Mouse (Mus musculus) kidney, embryonic 15.5 days (tissue): ENCODE measurements at regions not wholly inside any gene's neighbourhood (a gene's known extent, or its start where the extent isn't known, plus 50 kb on each side); places are given as distances from the start of the nearest gene placed in this dataset.

Experiments
- ATAC-seq: fragments of 200-750 bp; cut with Nextera tagmentation; replicated peaks from 2 replicates; pipeline ENCODE4 v1.8.0; 2017; ENCODE audit warnings: moderate TSS enrichment; ENCODE audit not compliant: low FRiP score
- H3K27ac ChIP-seq: fragments of 300-500 bp; sonication (generic); 2 replicates; pipeline ENCODE4 v1.5.1; 2015; ENCODE audit warnings: mild to moderate bottlenecking, inconsistent platforms
- H3K27me3 ChIP-seq: fragments of 300-500 bp; sonication (generic); 2 replicates; pipeline ENCODE4 v1.6.1; 2015; ENCODE audit warnings: inconsistent platforms
- H3K36me3 ChIP-seq: fragments of 300-500 bp; sonication (generic); 2 replicates; pipeline ENCODE4 v1.6.1; 2015; ENCODE audit warnings: inconsistent platforms
- H3K4me1 ChIP-seq: fragments of 300-500 bp; sonication (generic); 2 replicates; pipeline ENCODE4 v1.6.1; 2015; ENCODE audit warnings: inconsistent platforms
- H3K4me2 ChIP-seq: fragments of 300-500 bp; sonication (generic); 2 replicates; pipeline ENCODE4 v1.6.1; 2015; ENCODE audit warnings: moderate library complexity, mild to moderate bottlenecking, inconsistent platforms
- H3K4me3 ChIP-seq: fragments of 300-500 bp; sonication (generic); replicated peaks from 2 replicates; pipeline ENCODE4 v1.5.1; 2015; ENCODE audit warnings: mild to moderate bottlenecking, inconsistent platforms
- H3K9ac ChIP-seq: fragments of 300-500 bp; sonication (generic); 2 replicates; pipeline ENCODE4 v1.6.1; 2015; ENCODE audit warnings: mild to moderate bottlenecking, inconsistent platforms
- H3K9me3 ChIP-seq: fragments of 300-500 bp; sonication (generic); replicated peaks from 2 replicates; pipeline ENCODE4 v1.6.1; 2016; ENCODE audit warnings: inconsistent platforms
- WGBS: fragments of 180-500 bp; shearing (Covaris S2); methylation state at CpG from one replicate; pipeline ENCODE4 v1.1.7; 2015; ENCODE audit warnings: mixed read lengths; 5-methylcytosine and 5-hydroxymethylcytosine counted together

DNA sequence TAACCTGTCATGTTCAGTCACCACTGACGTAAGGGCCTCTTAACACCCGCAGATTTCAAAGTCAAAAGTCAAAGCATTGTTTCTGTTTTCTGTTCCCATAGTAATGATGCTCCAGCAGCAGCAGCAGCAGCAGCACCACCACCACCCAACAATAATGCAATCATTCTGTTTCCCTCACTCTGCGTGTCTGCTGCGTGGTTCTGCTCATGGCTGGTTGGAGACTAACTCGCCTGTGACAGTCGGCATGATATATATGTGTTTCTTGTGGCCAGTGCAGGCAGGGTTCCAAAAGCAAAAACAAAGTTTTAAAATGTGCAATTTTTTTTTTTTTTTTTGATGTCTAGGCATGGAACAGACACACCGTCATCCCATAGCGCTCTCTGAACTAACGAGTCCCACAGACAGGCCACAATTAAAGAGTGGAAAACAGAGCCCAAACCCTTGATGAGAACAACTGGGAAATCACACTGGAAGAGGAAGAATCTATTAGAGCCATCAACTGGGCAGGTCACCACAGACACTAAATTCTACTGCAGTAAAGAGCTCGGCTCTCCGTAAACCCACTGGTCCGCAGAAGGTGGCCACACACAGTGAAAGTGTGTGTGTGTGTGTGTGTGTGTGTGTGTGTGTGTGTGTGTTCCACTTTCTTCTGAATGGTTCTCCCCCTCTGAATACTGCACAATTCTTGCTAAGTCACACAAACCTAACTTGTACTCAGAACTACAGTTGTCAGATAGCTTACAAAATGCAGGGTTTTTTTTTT, 169.0 kb upstream of the Fat1 start:
- peaks cover 12% of the 10 kb centered on the region for H3K4me1 ChIP-seq
- ATAC-seq = peak; percentile 79
- WGBS = 17% methylated on average over 12 of the region's 12 CpGs
- H3K9ac ChIP-seq = no peak overlapping the region
- H3K4me2 ChIP-seq = peak overlapping the region; percentile 36
- H3K9me3 ChIP-seq = no peaks in the 10 kb centered on the region
- H3K4me3 ChIP-seq = no peak overlapping the region
- H3K36me3 ChIP-seq = no peaks in the 10 kb centered on the region
- H3K27me3 ChIP-seq = no peaks in the 10 kb centered on the region
- H3K27ac ChIP-seq = no peak overlapping the region

DNA sequence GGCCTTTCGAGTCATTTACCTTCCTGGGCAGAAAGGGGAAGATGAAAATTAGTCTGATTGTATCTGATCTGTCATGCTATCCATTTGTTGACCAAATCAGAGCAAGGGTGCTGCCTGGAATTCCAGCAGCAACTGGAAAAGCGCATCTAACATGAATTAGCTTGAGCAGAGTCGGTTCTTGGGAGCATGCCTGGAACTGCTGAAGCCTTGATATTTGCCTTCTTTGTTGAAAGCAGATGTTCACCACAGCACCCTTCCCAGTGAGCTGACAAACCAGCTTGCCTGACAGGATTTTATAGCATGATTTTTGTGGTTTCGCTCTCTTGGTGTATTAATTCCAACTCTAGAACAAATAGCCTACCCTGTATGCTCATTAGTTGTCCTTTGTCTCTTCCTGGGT, 168.0 kb upstream of the Fat1 start:
- Histone ChIP-seq H3K4me3 (no peak overlapping the region), H3K27ac (no peak overlapping the region), H3K27me3 (no peaks in the 10 kb centered on the region), H3K4me1 (peaks cover 12% of the 10 kb centered on the region), H3K36me3 (no peaks in the 10 kb centered on the region), H3K4me2 (no peak overlapping the region), H3K9me3 (no peaks in the 10 kb centered on the region), H3K9ac (no peak overlapping the region)
- ATAC-seq = no peak
- WGBS = 67% methylated on average over 4 of the region's 4 CpGs

DNA sequence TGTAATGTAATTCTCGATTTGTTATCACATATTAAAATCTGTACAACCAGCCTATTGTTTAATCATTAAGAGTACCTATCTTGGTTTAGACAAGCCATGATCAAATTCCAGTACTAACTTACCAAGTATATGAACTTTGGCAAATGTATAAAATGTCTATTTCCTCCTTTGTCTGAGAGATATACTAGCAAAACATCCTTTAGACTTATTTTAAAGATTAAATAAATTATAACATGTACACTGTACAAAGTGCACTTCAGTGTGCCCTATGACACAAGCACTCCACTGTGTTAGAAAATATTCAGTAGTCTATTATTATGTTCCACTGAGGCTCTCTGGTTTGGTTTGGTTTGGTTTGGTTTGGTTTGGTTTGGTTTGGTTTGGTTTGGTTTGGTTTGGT, 156.0 kb upstream of the Fat1 start:
- Histone ChIP-seq H3K4me2 (no peak overlapping the region), H3K27me3 (no peaks in the 10 kb centered on the region), H3K4me3 (no peak overlapping the region), H3K9ac (no peak overlapping the region), H3K36me3 (no peaks in the 10 kb centered on the region), H3K9me3 (no peaks in the 10 kb centered on the region), H3K4me1 (0 out of 2 replicates have a peak, but pooled peaks cover 4% of the 10 kb centered on the region), H3K27ac (no peak overlapping the region)
- ATAC-seq = no peak
- 74% methylated on average over 1 of the region's 1 CpGs for WGBS

DNA sequence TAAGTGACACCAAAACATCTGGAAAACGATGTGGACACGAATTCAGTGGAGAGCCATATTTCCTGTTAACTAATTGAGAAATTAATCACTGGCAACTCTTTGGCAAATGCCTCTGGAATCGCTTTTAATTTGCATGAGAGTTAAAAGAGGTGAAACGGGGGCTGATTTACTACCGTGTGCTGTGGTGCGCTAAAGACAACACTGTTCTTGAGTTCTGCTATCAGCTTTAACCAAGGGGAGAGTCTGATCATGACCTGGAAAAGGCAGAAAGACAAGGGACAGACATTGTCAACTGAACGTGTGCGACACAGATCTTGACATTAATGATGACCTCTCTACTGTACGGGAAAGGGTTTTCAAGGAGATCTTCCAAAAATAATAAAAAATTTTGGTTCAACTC, 152.8 kb upstream of the Fat1 start:
- H3K9ac ChIP-seq = no peak overlapping the region
- no peak overlapping the region for H3K4me2 ChIP-seq
- peaks cover 4% of the 10 kb centered on the region; the same call in 1 of the 2 replicates for H3K4me1 ChIP-seq
- H3K27me3 ChIP-seq = no peaks in the 10 kb centered on the region
- no peaks in the 10 kb centered on the region for H3K9me3 ChIP-seq
- H3K4me3 ChIP-seq = no peak overlapping the region
- H3K36me3 ChIP-seq = no peaks in the 10 kb centered on the region
- ATAC-seq = peak; percentile 83
- no peak overlapping the region for H3K27ac ChIP-seq
- WGBS = 20% methylated on average over 9 of the region's 9 CpGs

DNA sequence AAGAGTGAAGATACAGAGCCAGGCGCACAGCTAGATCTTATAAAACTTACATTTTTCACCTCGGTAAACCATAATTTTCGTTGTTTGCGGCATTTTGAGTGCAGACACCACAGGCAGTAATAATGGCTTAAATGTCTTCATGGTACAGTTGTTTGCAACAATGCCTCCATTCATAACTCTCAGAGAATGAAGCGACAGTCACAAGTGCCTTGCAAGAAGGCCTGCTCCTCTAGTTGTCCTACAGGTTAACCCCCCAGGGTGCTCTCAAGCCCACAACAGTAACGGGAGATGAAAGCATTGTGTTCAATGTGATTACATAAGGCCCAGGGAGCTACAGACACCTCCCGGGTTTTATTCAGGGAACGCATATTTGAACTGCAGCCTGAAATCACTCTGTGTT, 150.1 kb upstream of the Fat1 start:
- Histone ChIP-seq H3K4me2 (no peak overlapping the region), H3K27me3 (no peaks in the 10 kb centered on the region), H3K9me3 (no peaks in the 10 kb centered on the region), H3K4me1 (peaks cover 10% of the 10 kb centered on the region), H3K36me3 (no peaks in the 10 kb centered on the region), H3K27ac (no peak overlapping the region), H3K4me3 (no peak overlapping the region), H3K9ac (no peak overlapping the region)
- WGBS = 82% methylated on average over 8 of the region's 8 CpGs
- no peak for ATAC-seq

DNA sequence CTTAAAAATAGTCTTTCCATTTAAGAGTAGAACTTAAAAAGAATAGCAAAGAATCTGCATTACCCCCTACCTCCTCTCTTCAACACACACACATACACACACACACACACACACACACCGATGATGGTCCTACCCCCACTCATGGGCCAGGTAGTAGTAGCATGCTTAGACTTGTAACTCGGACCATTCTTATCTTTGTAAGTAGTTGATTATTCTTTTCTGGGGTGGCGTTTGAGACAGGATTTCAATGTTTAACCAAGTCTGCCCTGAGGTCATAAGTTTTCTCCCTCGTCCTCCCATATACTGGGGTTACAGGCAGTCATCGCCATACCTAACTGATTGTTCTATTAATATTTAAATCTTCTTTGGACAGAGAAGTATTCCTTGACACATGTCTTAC, 148.5 kb upstream of the Fat1 start:
- Histone ChIP-seq H3K4me3 (no peak overlapping the region), H3K27ac (no peak overlapping the region), H3K36me3 (no peaks in the 10 kb centered on the region), H3K4me1 (peaks cover 10% of the 10 kb centered on the region), H3K27me3 (no peaks in the 10 kb centered on the region), H3K4me2 (no peak overlapping the region), H3K9me3 (no peaks in the 10 kb centered on the region), H3K9ac (no peak overlapping the region)
- ATAC-seq = no peak
- 49% methylated on average over 5 of the region's 5 CpGs for WGBS

DNA sequence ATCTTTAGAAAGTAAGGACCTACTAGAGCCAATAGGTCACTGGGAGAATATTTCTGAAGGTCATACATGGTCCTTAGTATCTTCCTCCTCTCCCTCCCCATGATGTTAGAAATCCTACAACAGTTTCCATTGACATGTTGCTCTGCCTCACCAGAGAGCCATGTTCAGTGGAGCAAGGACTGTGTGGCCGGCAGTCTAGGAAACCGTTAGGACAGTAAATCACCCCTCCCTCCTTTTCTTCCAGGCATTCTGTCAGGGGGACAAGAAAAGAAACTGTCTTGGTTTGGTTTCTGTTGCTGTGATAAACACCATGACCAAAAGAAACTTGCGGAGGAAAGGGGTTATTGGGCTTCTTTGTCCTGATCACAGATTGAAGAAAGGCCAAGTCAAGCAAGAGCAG, 147.0 kb upstream of the Fat1 start:
- H3K9me3 ChIP-seq = no peaks in the 10 kb centered on the region
- 39% methylated on average over 3 of the region's 3 CpGs for WGBS
- H3K36me3 ChIP-seq = no peaks in the 10 kb centered on the region
- H3K4me2 ChIP-seq = no peak overlapping the region
- H3K9ac ChIP-seq = no peak overlapping the region
- H3K4me1 ChIP-seq = peaks cover 6% of the 10 kb centered on the region
- no peaks in the 10 kb centered on the region for H3K27me3 ChIP-seq
- 0 out of 2 replicates have a peak, but pooled peaks have one; percentile 46 for ATAC-seq
- no peak overlapping the region for H3K4me3 ChIP-seq
- H3K27ac ChIP-seq = no peak overlapping the region

DNA sequence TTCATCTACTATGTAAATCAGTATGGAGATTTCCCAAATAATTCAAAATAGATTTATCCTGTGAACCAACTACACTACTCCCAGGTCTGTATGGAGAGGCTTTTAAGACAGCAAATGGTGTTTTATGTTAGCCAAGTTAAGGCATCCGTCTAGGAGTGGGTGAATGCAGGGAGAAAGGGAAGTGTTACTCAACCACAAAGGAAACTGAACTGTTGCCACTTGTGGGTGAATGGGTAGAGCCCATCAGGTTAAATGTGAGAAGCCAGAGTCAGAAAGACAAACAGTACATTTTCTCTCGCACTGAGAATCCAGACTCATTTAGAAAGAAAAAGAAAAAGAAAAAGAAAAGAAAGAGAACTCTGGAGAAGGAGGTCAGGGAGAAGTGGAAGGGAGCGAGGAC, 135.7 kb upstream of the Fat1 start:
- Histone ChIP-seq H3K9ac (no peak overlapping the region), H3K4me2 (no peak overlapping the region), H3K9me3 (no peaks in the 10 kb centered on the region), H3K4me1 (peaks cover 28% of the 10 kb centered on the region), H3K27me3 (no peaks in the 10 kb centered on the region), H3K36me3 (no peaks in the 10 kb centered on the region), H3K4me3 (no peak overlapping the region), H3K27ac (no peak overlapping the region)
- WGBS = 81% methylated on average over 3 of the region's 3 CpGs
- ATAC-seq = no peak

DNA sequence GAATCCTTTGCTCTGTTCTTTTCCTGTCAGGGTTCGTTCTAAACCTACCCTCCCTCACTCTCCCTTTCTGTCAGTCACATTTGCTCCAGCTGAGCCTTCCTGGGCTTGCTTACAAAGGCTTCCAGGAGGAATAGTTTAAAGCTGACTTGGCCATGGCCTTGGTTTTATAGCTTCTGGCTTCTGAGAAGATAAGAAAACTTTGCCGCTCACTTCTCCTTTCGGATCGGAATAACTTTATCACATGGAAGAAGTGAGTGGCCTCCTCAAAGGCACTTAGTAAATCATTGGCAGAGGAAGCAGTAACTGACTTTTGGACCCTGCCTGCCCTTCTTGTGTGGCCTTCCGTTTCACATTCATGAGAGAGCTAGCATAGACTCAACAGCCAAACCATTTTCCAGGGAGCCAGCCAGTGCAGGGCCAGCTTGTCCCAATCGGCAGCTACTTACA, 134.4 kb upstream of the Fat1 start:
- Histone ChIP-seq H3K4me1 (peaks cover 28% of the 10 kb centered on the region), H3K4me3 (no peak overlapping the region), H3K27me3 (no peaks in the 10 kb centered on the region), H3K36me3 (no peaks in the 10 kb centered on the region), H3K9me3 (no peaks in the 10 kb centered on the region; the same call in 1 of the 2 replicates), H3K4me2 (no peak overlapping the region; the same call in 1 of the 2 replicates), H3K27ac (peak overlapping the region; percentile 80), H3K9ac (no peak overlapping the region)
- peak; percentile 71 for ATAC-seq
- WGBS = 4% methylated on average over 6 of the region's 6 CpGs

DNA sequence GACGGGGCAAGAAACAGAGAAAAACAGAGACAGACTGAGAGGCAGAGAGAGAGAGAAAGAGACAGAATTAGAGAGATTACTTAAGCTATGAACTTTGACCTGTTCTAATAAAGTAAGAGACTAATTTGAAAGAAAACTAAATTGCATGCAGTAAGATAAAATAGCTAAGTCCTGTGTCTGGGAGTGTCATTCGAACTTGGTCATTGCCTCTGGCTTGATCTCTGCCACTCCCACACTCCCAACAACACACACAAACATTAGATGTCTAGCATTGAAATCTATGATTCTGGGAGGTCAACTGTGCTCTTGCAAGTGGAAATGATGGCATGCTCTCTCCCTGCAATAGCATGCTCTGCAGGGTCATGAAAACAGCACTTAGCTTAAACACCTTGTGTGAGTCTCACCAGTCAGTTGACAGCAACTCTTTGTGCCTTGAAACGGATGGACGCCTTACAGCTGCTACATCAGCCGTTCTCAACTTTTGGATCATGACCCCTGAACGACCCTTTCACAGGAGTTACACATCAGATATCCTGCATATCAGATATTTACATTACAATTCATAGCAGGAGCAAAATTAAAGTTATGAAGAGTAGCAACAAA, 133.5 kb upstream of the Fat1 start:
- Histone ChIP-seq H3K36me3 (no peaks in the 10 kb centered on the region), H3K4me3 (no peak overlapping the region), H3K4me1 (peaks cover 28% of the 10 kb centered on the region), H3K27me3 (no peaks in the 10 kb centered on the region), H3K4me2 (no peak overlapping the region), H3K27ac (peak overlapping the region; percentile 80), H3K9me3 (no peaks in the 10 kb centered on the region; the same call in 1 of the 2 replicates), H3K9ac (no peak overlapping the region)
- peak; percentile 71 for ATAC-seq
- WGBS = 21% methylated on average over 6 of the region's 6 CpGs

DNA sequence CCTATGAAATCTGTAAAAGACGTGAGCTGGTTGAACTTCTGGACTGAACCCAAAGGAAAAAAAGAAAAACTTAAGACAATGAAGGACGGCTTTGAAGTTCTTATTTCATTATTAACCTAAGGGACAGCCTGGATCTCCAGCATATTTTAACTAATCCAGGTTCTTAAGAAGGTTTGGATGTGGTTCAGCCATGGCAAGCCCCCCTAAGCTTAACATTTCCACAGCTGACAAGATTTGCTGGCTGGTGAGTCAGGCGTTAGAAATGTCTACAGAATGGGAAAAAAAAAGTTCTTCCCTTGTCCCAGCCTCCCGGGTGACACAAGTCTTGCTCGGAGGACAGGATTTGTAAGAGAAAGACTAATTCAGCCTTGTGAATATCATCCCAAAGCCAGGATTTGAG, 132.9 kb upstream of the Fat1 start:
- peaks cover 28% of the 10 kb centered on the region for H3K4me1 ChIP-seq
- H3K36me3 ChIP-seq = no peaks in the 10 kb centered on the region
- no peak overlapping the region for H3K4me3 ChIP-seq
- H3K4me2 ChIP-seq = no peak overlapping the region
- H3K9me3 ChIP-seq = no peaks in the 10 kb centered on the region; the same call in 1 of the 2 replicates
- ATAC-seq = no peak
- H3K27me3 ChIP-seq = no peaks in the 10 kb centered on the region
- peak overlapping the region; percentile 80 for H3K27ac ChIP-seq
- no peak overlapping the region for H3K9ac ChIP-seq
- 37% methylated on average over 5 of the region's 5 CpGs for WGBS

DNA sequence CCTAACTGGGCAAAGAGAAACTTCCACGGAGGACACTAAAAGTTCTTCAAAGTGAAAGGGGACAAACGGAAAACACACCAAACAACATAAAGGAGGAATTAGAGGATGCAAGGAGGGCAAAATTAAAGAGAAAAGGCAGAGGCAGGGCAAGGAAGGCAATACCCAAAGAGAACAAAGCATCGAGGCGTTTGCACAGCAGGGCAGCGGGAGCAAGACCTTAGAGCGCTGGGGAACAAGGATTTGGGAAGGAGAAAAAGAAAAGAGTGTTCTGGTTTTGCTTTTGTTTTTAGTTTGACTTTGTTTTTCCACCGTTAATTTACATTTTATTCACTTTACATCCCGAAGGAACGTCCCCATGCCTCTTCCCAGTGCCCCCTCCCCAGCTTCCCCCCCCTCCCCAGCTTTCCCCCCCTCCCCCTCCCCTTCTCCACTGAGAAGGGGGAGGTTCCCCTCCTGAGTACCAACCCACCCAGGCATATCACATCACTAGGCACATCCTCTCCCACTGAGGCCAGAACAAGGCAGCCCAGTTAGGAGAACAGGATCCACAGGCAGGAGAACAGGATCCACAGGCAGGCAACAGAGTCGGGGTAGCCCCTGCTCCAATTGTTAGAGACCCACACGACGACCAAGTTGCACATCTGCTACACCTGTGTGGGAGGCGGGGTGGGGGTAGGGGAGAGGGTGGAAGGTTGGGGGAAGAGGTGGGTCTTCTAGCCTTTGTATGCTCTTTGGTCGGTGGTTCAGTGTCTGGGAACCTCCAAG, 130.7 kb upstream of the Fat1 start:
- no peaks in the 10 kb centered on the region for H3K27me3 ChIP-seq
- ATAC-seq = no peak
- H3K9me3 ChIP-seq = no peaks in the 10 kb centered on the region; the same call in 1 of the 2 replicates
- WGBS = 58% methylated on average over 14 of the region's 14 CpGs
- no peak overlapping the region for H3K9ac ChIP-seq
- H3K4me2 ChIP-seq = no peak overlapping the region
- no peaks in the 10 kb centered on the region for H3K36me3 ChIP-seq
- H3K4me1 ChIP-seq = peaks cover 25% of the 10 kb centered on the region
- no peak overlapping the region for H3K27ac ChIP-seq
- H3K4me3 ChIP-seq = no peak overlapping the region
